Mouse (Mus musculus) ES-CJ7 (cell line): ENCODE data around the gene Tmbim4.

ENCODE experiments used
- DNase-seq: peaks from one replicate; pipeline ENCODE4 v3.0.0; 2011; ENCODE audit warnings: low read depth, low spot score

Tmbim4 gene

DNA sequence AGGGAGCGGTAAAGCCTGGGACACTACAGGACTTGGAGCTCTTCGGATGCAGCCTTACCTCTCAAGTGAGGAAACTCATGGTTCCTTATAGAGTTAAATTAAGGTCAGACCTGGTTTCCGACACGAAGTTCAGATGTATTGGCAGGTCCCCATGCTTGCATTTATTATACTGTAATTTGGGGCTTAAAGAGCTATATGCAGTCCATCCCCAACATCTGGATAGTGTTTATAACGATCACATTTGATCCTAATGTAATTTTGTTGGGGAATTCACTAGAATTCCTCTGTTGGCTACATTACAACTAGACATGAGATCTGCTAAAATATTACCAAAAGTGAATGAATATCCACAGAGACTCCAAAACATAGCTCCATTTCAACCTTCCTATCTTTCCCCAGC lies 44.3 kb downstream of the Tmbim4 start:
- no peak for DNase-seq

DNA sequence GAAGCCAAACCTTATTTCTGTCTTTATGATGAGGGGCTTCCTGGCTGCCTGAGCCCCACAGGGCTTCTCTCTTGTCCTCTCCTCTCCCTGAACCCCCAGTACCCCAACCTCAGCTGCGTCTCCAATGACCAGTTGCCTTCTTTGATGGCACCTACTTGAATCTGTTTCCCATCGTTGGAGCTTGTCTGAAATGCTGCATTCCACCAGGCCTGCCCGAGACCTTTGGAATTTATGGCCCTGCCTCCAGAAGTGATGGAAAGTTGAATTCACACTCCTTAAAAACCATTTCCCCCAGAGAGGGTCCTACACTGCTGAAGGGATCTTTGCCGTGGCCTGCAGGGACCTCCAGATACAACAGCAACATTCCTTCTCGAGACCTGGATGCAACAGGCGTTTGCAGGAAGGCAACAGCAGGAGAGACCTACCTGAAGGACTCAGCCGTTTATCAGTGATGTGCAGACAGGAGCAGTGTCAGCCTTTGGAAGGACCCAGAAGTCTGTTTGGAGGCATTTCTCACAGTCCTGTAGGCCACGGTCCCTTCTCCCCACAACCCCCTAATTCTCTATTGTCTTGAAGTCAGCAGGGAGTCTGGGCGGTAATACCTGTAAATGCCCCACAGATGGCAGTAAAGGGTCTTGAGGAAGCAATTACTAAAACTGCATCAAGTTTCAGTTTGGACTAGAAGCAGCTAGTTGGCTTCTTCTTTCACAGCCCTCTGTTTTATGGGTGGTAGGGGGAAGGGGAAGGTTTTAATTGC lies 45.8 kb downstream of the Tmbim4 start:
- peak; percentile 89 for DNase-seq

DNA sequence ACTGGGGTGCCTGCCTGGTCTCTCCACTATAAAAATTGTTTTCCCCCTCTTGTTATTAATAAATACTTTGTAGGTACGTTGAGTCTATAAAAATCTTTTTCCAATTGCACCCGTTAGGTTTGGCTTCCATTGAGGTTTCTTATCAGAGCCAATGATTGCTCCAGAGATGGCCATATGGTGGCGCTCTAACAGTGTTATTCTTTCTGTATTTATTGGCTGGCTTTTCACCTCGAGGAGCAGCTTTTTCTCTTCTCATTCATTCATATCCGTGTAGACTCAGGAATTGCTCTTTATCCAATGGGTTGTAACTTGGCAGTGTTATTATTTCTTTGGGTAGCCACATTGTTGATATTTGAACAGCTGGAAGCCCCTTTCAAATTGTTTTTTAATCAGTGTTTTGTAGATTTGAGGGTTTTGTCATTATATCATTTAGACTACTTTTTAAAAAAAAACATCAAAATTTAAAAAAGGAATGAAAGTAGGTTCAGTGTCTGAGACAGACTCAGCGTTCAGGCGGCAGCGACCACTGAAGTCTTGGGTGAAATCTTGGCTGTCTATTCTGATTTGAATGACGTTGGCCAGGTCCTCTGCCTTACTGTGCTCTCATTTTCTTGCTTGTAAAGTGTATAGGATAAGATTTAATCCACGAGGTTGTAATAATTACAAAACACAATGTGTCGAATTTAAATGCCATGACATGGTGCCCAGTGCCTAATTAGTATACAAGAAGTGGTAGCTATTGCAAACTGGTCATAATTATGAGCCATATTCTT lies 49.7 kb downstream of the Tmbim4 start:
- DNase-seq = no peak

DNA sequence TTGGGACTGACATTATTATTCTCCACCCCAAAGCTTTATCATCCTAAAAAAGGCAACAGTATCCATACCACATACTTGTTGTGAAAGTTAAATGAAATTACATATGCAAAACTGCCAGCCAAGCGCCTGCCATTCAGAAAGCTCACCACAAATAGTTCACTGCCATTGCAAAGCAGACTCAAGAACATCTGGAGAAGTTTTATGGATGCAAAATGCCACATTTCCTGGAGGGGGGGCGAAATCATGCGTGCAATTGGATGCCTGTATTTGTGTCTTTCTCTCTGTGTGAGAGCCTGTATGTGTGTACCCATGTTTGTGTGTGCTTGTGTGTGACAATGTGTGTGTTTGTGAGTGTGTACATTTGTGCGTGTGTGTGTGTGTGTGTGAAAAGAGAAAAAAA lies 50.4 kb downstream of the Tmbim4 start:
- DNase-seq = no peak

DNA sequence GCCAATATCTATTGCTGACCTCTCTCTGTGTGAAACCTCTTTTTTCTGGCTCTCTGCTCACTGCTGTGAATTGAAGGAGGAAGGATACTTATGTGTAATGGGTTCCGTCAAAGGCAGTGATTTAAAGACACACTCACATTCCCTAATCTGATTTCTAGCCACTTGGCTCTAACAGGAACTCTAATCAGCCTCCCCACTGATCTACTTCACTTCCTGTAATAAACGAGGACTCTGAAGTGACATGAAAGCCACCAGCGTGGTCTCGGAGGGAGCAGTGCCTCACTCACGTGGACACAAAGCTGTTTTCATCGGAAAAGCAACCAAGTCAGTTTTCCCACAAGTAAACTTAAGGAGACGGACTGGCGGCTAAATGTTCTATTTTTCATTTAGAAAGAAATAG lies 51.4 kb downstream of the Tmbim4 start:
- no peak for DNase-seq

DNA sequence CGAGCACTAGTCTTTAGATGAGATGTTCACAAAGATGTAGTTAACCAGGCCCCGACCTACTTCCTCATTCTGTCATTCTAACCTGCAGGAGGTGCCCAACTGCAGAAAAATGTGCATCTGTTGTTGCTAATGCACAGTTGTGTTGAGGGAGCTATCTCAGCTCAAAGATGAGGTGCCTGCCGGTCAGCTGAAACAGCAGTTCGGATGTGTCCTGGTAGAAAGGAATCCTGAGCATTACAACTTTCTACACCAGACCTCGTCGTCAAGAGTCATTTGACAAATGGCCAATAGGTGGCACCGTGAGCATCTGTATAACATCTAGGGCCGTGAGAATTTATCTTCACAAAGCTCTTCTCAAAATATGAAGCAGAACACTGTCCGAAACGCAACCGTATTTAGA lies 55.8 kb downstream of the Tmbim4 start:
- peak; percentile 55 for DNase-seq

DNA sequence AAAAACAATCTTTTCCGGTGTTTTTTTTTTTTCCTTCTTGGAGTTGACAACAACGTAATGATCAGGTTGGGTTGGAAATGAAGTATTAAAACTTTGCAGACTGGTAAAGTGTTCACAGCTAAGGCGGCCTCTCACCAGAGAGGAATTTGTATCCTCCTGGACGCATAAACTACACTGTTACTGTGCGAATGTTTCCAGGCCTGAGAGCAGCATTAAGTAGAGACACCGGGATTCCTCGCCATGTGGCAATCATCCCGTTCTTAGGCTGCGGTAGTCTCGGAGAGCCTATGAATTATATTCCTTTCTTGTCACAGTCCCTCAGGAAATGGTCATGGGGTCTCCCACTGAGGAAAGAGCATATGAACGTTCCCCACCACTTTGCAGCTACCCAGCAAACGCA lies 66.4 kb downstream of the Tmbim4 start:
- no peak for DNase-seq

DNA sequence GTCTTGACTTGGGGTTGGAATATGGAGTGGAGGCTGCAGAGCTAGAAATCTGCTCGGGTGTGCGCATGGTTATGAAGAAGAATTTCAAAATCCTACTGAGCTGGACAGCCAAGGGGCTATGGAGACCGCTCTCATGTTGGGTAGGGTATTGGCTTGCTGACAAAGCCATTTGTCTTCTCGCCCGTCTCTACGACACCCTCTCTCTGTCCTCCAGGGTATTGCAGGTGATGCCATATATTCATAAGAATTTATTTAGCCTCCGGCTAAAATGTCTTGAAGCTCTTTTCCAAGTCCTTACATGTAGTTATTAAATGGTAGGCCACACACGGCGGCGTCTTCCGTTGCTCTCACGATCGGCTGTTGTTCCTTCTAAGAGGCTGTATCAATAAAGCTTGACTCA lies 68.6 kb downstream of the Tmbim4 start:
- DNase-seq = peak; percentile 46

DNA sequence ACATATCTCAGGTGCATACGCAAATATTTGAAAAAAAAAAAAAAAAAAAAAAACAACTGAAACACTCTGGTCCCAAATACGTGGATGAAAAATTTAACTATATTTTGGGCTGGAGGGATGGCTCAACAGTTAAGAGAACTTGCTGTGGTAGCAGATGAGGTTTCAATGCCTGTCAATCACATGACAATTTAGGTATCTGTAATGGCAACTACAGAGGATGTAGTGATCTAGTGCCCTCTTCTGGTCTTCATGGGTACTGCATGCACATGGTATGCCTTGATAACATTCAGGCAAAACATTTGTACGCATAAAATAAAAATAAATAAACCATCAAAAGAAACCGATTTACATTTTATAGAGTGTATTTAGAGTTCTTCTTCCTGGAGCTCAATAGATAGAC lies 69.4 kb downstream of the Tmbim4 start:
- peak; percentile 76 for DNase-seq

DNA sequence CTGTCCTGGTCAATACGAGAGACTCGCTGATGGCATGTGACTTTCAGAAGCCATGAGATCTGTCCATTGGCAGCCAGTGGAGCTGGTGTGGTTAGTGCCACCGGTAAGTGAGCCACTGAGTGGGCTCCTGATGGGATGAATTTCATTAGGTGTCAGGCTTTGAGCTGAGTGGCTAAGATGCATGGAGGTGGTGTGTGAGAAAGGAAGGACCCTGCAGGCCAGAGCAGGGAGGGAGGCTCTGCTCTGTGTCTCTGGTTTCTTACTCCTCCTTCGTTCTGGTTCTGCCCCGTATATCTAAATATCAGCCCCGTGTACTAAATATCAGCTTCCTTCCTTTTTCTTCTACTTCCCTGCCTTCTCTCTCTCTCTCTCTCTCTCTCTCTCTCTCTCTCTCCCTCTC lies 69.9 kb downstream of the Tmbim4 start:
- DNase-seq = no peak

DNA sequence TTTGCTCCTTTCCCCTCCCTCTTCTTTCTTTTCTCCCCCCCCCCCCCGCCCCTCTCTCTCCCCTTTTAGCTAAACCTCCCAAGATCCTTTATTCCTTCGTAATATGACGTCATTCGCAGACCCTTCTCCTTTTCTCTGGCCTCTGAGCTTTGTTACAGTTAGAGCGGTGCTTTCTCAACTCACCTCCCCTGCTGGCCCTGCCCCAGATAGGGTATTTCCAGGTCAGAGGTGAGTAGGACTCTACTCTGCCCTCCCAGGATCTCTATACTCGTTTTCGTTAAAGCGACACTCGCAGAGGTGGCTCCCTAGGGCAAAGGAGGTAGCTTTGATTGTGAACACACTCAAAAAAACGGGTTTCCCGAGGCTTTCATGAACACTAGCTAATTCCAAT lies 70.5 kb downstream of the Tmbim4 start:
- no peak for DNase-seq

DNA sequence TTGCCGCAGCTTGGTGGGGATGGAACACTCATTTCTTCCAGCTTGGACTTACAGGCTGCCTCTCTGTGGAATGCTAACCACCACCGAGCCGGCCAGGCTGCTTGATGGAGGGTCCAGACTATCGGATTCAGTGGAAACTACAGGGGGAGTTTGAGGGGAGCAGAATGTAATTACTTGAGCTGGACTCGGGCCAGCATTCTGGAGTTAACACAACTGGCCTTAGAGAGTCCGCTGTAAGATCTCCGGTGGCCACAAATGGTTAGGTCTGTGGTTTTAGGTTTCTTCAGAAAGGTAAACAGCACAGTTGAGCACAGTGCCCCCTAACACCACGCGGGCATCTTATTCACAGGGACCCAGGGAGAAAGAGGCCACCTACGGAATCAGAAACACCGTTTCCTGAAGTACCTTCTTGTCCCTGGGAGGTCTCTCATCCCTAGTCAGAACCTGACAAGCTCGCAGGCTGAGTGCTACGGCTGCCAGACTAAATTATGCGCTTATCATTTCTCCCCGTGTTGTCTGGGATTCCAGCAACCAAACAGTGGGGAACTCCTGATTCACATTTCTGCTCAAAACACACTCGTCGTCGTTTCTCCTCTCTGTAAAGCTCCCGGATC lies 71.0 kb downstream of the Tmbim4 start:
- DNase-seq = no peak

DNA sequence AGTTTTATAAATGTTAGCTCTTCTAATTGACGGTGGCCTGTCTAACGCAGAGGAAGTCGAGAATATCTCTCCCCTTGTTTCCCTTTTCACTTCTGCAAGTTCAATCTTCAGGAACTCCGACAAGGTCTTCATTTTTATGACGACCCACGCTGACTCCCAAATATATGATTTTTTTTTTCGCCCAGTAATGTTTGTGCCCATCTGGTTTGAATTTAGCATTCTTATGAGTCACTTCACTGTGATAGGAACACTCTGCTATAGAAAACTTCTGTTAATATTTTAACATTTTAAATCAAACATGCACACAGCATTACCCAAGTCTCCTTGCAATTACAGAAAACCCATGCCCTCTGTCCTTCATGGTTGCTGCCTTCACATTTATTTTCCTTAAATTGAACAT lies 71.9 kb downstream of the Tmbim4 start:
- DNase-seq = no peak
